18 mouse cellular contexts compared by ENCODE assay signal in the genomic region with DNA sequence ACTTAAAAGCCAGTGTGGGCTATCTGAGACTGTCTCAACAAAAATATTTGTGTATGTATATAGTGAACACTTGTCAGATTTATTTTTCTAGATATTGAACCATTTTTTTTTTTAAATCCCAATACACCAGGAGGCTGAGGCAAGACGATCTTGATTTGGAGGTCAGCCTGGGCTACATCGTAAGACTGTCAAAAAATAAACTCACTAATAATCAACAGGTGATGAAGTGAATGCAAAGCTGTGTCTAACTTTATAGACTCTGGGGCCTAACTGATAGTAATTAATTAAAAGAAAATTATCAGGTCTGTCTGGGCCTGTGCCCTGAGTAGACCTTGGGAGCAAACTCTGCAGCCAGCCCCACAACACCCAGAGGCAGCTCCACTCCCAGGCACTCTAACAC.
"Had no signal": no experiment of that assay in that cellular context is flagged by ENCODE, and none has a peak within 500 bp of the region (broad histone marks: within the 10 kb centered on the region; RNA-seq: fewer than 3 reads in every experiment).

No protein-coding gene starts in this region.

- H3K4me3 ChIP-seq: liver, embryonic 13.5 days; liver, embryonic 15.5 days; lung, embryonic 15.5 days; megakaryocyte, embryonic 14.5 days; neural tube, embryonic 13.5 days; stomach, embryonic 15.5 days had no signal

- H3K9me3 ChIP-seq: liver, embryonic 13.5 days; liver, embryonic 15.5 days; lung, embryonic 15.5 days; megakaryocyte, embryonic 14.5 days; neural tube, embryonic 13.5 days; stomach, embryonic 15.5 days had no signal

- H3K27ac ChIP-seq: liver, embryonic 13.5 days; liver, embryonic 15.5 days; lung, embryonic 15.5 days; macrophage; neural tube, embryonic 13.5 days; stomach, embryonic 15.5 days; stomach, postnatal 0 days had no signal

- ATAC-seq: liver, postnatal 0 days; lung, postnatal 0 days had no signal

- H3K4me2 ChIP-seq: liver, embryonic 11.5 days; liver, embryonic 13.5 days; liver, embryonic 15.5 days; lung, embryonic 15.5 days; neural tube, embryonic 13.5 days; stomach, embryonic 15.5 days had no signal

- DNase-seq: liver, embryonic 13.5 days; liver, postnatal 0 days; lung, adult 2 months; lung, postnatal 14 days; lung, postnatal 36 days; right cerebral cortex, postnatal 14 days; thymus, adult 2 months; thymus, postnatal 25 days; thymus, postnatal 4 days had no signal

- H3K4me1 ChIP-seq: liver, embryonic 13.5 days; liver, embryonic 15.5 days; lung, embryonic 15.5 days; neural tube, embryonic 13.5 days; stomach, embryonic 15.5 days had no signal

- H3K9ac ChIP-seq: liver, embryonic 13.5 days; liver, embryonic 15.5 days; liver, postnatal 0 days; lung, embryonic 15.5 days; neural tube, embryonic 13.5 days; stomach, embryonic 15.5 days had no signal

- H3K27me3 ChIP-seq: liver, embryonic 13.5 days; liver, embryonic 15.5 days; lung, embryonic 15.5 days; megakaryocyte, embryonic 14.5 days; neural tube, embryonic 13.5 days; stomach, embryonic 15.5 days had no signal
